Mouse (Mus musculus) thymus, adult 2 months (tissue): ENCODE measurements around the gene Plk3.

Experiments
- CTCF ChIP-seq: fragments of 200-500 bp; IDR thresholded peaks from 2 replicates; pipeline ENCODE4 v1.5.1; 2012; ENCODE audit warnings: mild to moderate bottlenecking, control low read depth, low read length, moderate library complexity, borderline replicate concordance; ENCODE audit not compliant: control insufficient read depth, poor library complexity, insufficient read depth; ENCODE audit errors: extremely low read depth
- POLR2A ChIP-seq: fragments of 200-500 bp; IDR thresholded peaks from 2 replicates; pipeline ENCODE4 v1.6.1; 2012; ENCODE audit warnings: mild to moderate bottlenecking, low read length, control low read depth, moderate library complexity; ENCODE audit not compliant: control insufficient read depth, poor library complexity, insufficient read depth; ENCODE audit errors: extremely low read depth

- TF ChIP-seq POLR2A (no peak), CTCF (no peak)
Observed at GRCm38 (mm10) chr4:117087948-117088640, 45.7 kb downstream of the Plk3 start.
